Mouse (Mus musculus) adrenal gland, adult (tissue): Measurements from ENCODE around the gene 4933427D14Rik.
"Not testable (repeated sequence)": the region's sequence is repeated elsewhere in the genome, so short reads cannot be mapped to it uniquely, and the experiment has no call there.

Experiments
- DNase-seq, 2 experiments: peaks; one replicate each; pipeline ENCODE4 v3.0.0; 2022 to 2023; ENCODE audit warnings: low spot score in 1 of 2; ENCODE audit not compliant: inconsistent age in 2 of 2

The 4933427D14Rik gene

GRCm38 (mm10) chr11:72205256-72205655 is 2.0 kb downstream of the 4933427D14Rik start:
- no peak for DNase-seq

GRCm38 (mm10) chr11:72203440-72203839 is 3.8 kb downstream of the 4933427D14Rik start:
- no peak for DNase-seq

- DNase-seq, result no peak
These were observed 10.8 kb downstream of the 4933427D14Rik start for GRCm38 (mm10) chr11:72196506-72196905.

GRCm38 (mm10) chr11:72194259-72194658 is 13.0 kb downstream of the 4933427D14Rik start:
- DNase-seq, result no peak

GRCm38 (mm10) chr11:72190857-72191256 is 16.4 kb downstream of the 4933427D14Rik start:
- no peak for DNase-seq

GRCm38 (mm10) chr11:72184252-72184651 is 23.0 kb downstream of the 4933427D14Rik start:
- no peak for DNase-seq

- no peak for DNase-seq
These were observed 26.1 kb downstream of the 4933427D14Rik start for GRCm38 (mm10) chr11:72181136-72181535.

- DNase-seq, result no peak
These were observed 26.7 kb downstream of the 4933427D14Rik start for GRCm38 (mm10) chr11:72180556-72180955.

- no peak for DNase-seq
These were observed 30.7 kb downstream of the 4933427D14Rik start for GRCm38 (mm10) chr11:72176553-72176952.

GRCm38 (mm10) chr11:72175966-72176365 is 31.3 kb downstream of the 4933427D14Rik start:
- DNase-seq, result no peak

- DNase-seq, result no peak
These were observed 32.5 kb downstream of the 4933427D14Rik start for GRCm38 (mm10) chr11:72174721-72175120.

GRCm38 (mm10) chr11:72173506-72173905 is 33.8 kb downstream of the 4933427D14Rik start:
- DNase-seq, result no peak

- DNase-seq, result not testable (repeated sequence)
These were observed 35.4 kb downstream of the 4933427D14Rik start for GRCm38 (mm10) chr11:72171906-72172305.

- no peak for DNase-seq
These were observed 37.4 kb downstream of the 4933427D14Rik start for GRCm38 (mm10) chr11:72169871-72170270.

- DNase-seq, result no peak
These were observed 44.1 kb downstream of the 4933427D14Rik start for GRCm38 (mm10) chr11:72163198-72163597.

GRCm38 (mm10) chr11:72156624-72157023 is 50.6 kb downstream of the 4933427D14Rik start:
- DNase-seq, result no peak

- no peak for DNase-seq
These were observed 51.3 kb downstream of the 4933427D14Rik start for GRCm38 (mm10) chr11:72155981-72156428.

GRCm38 (mm10) chr11:72155186-72155980 is 51.9 kb downstream of the 4933427D14Rik start:
- peak in 1 of 2 experiments; percentile 68 for DNase-seq

- DNase-seq, result no peak
These were observed 54.0 kb downstream of the 4933427D14Rik start for GRCm38 (mm10) chr11:72153122-72153862.

GRCm38 (mm10) chr11:72151120-72151519 is 56.1 kb downstream of the 4933427D14Rik start:
- no peak for DNase-seq

- no peak for DNase-seq
These were observed 59.3 kb downstream of the 4933427D14Rik start for GRCm38 (mm10) chr11:72147910-72148309.

- no peak for DNase-seq
These were observed 61.4 kb downstream of the 4933427D14Rik start for GRCm38 (mm10) chr11:72145877-72146248.
